Mouse (Mus musculus): ENCODE data around the gene Agxt2.
A peak's percentile ranks its signal among the peaks of the same experiment; 100 is the strongest.

Gene Agxt2

GRCm38 (mm10) chr15:10358039-10358948 is at the start of gene Agxt2:
Gene Agxt2 (plus strand): TSS chr15:10358532.
- DNase-seq = peak; percentile 55

- no peak for DNase-seq
Measured at GRCm38 (mm10) chr15:10311826-10312225, 46.5 kb upstream of the Agxt2 start.

DNA sequence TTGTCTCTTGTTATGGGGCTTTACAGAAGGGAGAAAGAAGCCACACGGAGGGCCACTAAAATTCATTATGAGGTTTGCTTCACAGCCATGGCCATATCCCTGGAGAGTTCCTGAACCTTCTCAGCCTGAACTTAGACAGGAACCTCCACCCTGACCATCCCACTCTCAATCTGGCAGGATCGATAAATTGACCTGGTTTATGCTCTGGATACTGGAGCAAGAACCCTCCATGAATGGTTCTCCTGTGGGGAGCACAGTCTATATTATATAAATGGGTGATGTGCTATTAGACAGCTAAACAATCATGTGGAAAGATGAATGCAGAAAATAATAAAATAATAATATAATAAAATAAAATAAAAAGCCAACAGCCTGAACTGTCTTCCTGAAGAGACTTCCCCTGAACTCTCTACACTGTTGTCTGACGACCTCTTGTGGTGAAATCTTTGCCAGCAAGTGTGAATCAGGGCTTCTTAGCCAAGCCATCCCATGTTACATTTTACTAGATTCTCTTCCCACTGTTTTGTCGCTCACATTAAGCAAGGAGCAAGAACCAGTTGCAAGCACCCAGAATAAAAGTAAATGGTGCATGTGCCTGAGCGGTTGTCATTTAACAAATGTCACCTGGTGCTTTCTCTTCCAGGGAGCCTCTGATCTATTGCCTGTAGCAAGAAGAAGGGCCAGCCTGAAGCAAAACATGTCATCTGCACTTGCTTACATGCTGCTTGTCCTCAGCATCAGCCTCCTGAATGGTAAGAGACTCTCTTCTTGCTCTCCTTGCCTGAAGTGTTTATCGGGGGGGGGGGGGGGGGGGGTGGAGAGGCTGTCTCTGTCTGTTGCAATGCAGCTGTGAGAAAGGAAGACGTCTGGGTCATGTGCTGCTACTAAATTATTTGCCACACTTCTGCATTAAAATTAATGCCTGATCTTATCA is 44.5 kb upstream of the Agxt2 start:
- DNase-seq = peak; percentile 51

DNA sequence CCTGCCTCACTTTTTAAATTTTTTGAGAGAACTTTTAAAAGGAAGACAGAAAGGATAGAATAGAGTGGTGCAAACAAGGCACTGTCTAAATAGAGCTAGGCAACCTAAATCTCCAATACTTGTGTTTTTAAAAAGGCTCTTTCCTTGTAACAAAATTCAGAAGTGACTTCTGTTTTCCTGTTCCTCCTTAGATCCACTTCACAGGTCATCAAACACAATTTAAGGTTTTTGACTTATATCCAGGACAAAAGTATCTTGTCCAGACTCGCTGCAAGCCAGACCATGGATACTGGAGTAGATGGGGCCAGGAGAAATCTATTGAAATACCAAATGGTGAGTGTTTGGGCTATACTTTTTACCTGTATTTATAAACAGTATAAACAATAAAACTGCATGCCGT is 33.3 kb upstream of the Agxt2 start, which contains the start of gene Gm21973:
Gene Gm21973, plus strand, starts transcription at position 301 of the 400 bp plus-strand sequence.
- DNase-seq = no peak

GRCm38 (mm10) chr15:10330626-10331025 is 27.7 kb upstream of the Agxt2 start:
- no peak for DNase-seq

- no peak for DNase-seq
Measured at GRCm38 (mm10) chr15:10332566-10332965, 25.8 kb upstream of the Agxt2 start.

- no peak for DNase-seq
Measured at GRCm38 (mm10) chr15:10338606-10339005, 19.7 kb upstream of the Agxt2 start.

DNA sequence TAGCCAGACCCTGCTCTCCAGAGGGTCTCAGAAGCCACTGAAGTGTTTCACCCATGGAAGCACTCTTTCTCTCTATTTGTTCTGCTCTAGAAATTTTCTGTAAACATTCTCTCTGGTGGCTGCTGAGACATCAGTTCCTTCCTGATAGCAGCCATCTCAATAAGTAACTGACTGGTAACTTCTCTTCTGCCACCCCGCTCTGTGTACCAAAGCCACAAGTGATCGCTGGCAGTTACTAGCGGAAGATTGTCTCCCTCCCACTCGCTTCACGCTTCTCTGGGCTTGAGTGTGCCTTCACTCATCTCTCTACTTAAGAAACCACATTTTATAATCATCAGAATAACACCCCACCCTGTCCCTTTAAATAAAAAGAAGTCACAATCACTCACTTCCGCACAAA is 11.3 kb upstream of the Agxt2 start:
- DNase-seq = no peak

DNA sequence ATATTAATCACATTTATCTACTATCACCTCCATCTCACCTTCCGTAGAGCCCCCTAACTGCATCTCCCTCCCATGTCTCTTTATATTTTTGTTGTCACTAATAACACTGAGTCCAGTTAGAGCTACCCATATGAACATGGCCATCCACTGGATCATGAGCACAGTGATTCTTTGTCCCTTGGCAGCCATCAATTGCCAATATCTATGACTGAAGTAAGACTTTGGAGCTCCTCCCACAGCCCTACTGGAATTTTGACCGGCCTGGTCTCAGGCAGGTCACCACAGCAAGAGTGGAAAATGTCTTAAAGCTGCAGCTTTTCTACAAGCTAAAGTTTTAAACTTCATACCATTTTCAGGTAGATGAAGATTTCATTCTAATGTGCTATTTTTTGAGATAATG is 8.0 kb downstream of the Agxt2 start:
- no peak for DNase-seq

- no peak for DNase-seq
Measured at GRCm38 (mm10) chr15:10375404-10375803, 17.1 kb downstream of the Agxt2 start.

DNA sequence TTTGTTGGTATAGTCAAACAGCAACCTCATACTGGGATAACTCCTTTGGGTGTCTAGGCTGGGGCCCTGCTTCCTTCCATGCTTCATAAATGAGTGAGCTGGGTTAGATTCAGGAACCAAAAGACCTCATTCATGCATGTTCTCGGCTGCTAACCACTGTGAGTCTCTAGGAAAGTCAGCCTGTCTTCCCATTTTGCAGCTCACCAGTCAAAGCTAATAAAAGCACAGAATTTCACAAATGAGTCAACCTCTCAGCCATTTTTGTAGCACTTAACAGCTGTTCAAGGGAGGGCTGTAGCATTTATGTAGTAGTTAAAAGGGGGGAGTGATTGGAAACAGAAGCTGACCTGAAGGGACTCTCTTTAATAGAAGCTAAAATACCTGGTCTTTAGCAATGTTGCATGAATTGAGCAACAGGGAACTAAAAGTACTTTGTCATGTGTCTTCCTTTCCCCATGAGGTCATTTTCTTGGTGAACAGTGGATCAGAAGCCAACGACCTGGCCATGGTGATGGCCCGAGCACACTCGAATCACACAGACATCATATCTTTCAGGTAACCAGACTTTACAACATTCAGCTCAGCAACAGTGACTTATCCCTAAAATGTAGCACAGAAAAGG is 20.1 kb downstream of the Agxt2 start:
- DNase-seq = no peak

GRCm38 (mm10) chr15:10379757-10380458 is 21.6 kb downstream of the Agxt2 start:
- no peak for DNase-seq

DNA sequence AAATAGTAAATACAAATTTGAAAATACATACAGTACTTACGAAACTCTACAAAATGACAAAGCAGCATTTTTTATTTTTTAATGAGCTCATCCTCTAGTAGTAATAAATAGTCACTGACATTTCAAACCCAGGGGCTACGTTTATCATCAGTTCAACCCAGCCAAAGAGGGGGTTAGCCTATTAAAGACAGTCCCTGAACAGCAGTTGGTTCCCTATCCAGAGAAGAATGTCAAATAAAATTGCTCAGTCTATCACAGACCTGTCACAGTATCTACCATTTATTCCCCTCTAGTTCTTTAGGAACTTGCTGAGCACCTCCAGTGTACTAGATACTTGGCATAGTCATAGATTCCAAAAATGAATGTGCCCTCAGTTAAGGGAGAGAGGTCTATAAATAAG is 28.9 kb downstream of the Agxt2 start:
- no peak for DNase-seq

- DNase-seq = peak; percentile 62
Measured at GRCm38 (mm10) chr15:10399795-10400194, 41.5 kb downstream of the Agxt2 start.

DNA sequence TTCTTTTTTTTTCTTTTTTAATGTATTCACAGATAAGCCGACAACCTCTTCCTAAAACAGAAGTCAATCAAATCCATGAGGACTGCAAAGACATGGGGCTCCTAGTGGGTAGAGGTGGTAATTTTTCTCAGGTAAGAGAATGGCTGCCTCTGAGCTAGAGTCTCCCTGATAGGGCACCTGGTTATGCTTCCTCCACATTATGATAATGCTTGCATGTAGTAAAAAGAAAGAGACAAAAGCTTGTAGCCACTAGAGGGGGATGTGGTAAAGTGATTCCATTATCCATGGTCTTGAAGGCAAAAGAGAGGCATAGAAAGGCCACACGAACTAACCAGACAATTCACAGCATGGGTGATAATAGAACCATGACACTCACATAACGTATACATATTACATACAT is 42.1 kb downstream of the Agxt2 start:
- DNase-seq = no peak

DNA sequence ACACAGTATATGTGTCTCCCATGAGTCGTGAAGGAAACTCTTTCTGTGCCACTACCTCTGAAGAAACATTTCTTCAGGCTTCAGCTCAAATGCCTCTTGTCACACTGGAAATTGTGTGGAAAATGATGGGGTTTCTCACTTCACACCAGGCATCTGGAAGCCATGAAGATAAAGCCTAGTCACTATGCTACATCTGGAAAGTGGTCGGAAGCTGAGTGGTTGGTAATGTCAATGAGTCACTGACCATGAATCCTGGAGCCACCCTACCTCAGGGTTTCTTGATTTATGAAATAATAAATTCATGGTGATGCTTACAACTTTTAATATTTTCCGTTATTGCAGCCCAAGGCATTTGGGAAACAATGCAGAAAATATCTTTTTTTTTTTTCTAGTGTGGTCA is 51.5 kb downstream of the Agxt2 start:
- no peak for DNase-seq

DNA sequence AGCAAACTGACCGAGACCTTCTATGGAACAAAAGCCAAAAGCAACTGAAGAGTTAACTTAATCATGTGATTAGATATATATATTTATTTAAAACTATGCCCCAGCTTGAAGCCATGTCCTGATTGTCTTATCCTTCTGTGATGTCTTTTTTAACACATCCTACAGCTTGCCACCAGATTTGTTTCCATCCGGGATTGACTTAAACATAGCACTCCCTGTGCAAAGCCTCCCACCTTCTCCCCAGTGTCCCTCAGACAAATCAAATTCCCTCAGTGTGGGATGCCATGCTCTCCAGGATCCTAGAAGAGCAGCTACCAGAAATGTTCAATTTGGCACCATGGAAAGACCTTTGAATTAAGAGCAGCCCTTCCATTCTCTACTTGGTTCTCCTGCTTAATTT is 52.5 kb downstream of the Agxt2 start:
- DNase-seq = no peak

DNA sequence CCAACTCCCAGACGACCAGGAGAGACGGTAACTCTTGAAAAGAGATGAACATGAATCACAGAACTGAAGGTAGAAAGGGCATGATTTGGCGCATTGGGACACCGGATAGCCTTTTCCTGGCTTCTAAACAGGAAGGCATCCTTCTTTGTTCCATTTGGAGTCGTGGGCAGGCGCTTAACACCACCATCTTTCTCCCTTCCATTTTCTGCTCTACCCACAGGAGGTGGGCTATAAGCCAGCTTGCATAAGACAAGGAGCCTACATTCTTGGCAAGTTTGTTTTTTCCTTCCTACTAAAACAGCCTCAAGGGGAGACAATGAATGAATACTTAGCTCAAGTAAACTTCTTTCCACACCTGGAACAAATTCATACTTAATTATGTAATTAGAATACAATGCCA is 55.3 kb downstream of the Agxt2 start:
- no peak for DNase-seq

GRCm38 (mm10) chr15:10421138-10421784 is 62.9 kb downstream of the Agxt2 start:
- no peak for DNase-seq

DNA sequence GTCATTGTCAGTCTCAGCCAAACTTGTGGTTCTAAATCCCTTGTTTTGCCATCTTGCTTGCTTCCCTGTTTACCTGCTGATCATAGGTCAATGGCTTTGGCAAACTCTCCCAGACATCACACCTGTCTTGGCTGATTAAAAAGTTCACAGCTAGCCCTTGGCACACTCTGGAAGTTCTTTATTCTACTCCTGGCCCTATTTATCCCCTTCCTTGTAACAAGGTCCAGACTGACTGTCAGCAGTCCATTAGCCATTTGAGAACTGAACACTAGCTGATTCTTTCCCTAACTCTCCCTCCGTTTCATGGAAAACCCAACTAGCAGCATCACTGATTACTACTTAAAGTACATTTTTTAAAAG is 63.4 kb downstream of the Agxt2 start:
- DNase-seq = no peak

DNA sequence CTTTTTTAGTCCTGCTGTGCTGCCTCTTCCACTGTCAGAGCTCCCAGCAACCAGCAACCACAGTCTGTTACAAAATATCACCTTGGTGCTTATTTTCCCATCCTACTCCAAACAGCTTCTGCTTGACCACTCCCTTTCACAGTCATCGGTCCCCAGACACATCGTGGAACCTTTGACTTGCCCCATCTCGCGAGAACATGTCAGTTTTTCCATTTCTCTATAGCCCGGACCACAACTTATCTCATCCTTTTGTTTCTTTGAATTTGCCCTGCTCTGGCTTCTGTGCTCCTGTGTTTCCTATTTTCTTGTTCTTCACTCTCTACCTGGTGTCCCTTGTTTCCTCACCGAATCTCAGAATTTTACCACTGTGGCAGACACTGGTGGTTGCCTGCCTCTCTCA is 67.8 kb downstream of the Agxt2 start:
- DNase-seq = no peak

All from kidney, adult 18-20 months (tissue).